Mouse (Mus musculus) embryonic facial prominence, embryonic 13.5 days (tissue): ENCODE data around the gene Ext2. TPM values are rescaled to one million over a fixed set of nuclear protein-coding genes. Genes with fewer than 3 reads are reported as not detected.

Source experiments
- ATAC-seq: fragments of 200-750 bp; cut with Nextera tagmentation; 2 replicates; pipeline ENCODE4 v1.8.0; 2017; ENCODE audit warnings: low read depth; ENCODE audit not compliant: insufficient number of reproducible peaks, insufficient read depth, low FRiP score, low TSS enrichment
- H3K27ac ChIP-seq: fragments of 300-500 bp; sonication (generic); 2 replicates; pipeline ENCODE4 v1.5.1; 2015; ENCODE audit warnings: moderate library complexity, mild to moderate bottlenecking, inconsistent platforms
- H3K27me3 ChIP-seq: fragments of 300-500 bp; sonication (generic); 2 replicates; pipeline ENCODE4 v1.6.1; 2015; ENCODE audit warnings: mild to moderate bottlenecking, inconsistent platforms
- H3K36me3 ChIP-seq: fragments of 300-500 bp; sonication (generic); 2 replicates; pipeline ENCODE4 v1.6.1; 2015; ENCODE audit warnings: mild to moderate bottlenecking, inconsistent platforms
- H3K4me1 ChIP-seq: fragments of 300-500 bp; sonication (generic); 2 replicates; pipeline ENCODE4 v1.6.1; 2015; ENCODE audit warnings: inconsistent platforms
- H3K4me2 ChIP-seq: fragments of 300-500 bp; sonication (generic); 2 replicates; pipeline ENCODE4 v1.6.1; 2015; ENCODE audit warnings: moderate library complexity, mild to moderate bottlenecking, inconsistent platforms
- H3K4me3 ChIP-seq: fragments of 300-500 bp; sonication (generic); 2 replicates; pipeline ENCODE4 v1.5.1; 2015; ENCODE audit warnings: mild to moderate bottlenecking, inconsistent platforms
- H3K9ac ChIP-seq: fragments of 300-500 bp; sonication (generic); 2 replicates; pipeline ENCODE4 v1.6.1; 2015; ENCODE audit warnings: mild to moderate bottlenecking, inconsistent platforms
- H3K9me3 ChIP-seq: fragments of 300-500 bp; sonication (generic); 2 replicates; pipeline ENCODE4 v1.6.1; 2016; ENCODE audit warnings: inconsistent platforms
- WGBS: fragments of 180-500 bp; shearing (Covaris S2); methylation state at CpG from one replicate; pipeline ENCODE4 v1.1.7; 2015; ENCODE audit warnings: mixed read lengths; 5-methylcytosine and 5-hydroxymethylcytosine counted together
- polyA plus RNA-seq: library from polyadenylated mRNA; unstranded; fragments of >200 nt; fragmentation: Nextera tagmentation; extraction: Ambion mirVana; gene quantifications from 2 replicates; pipeline ENCODE4 v1.2.1, GENCODE M21; 2015

The Ext2 gene
- polyA plus RNA-seq, 1 experiment from 2014 or later, result 103 TPM

DNA sequence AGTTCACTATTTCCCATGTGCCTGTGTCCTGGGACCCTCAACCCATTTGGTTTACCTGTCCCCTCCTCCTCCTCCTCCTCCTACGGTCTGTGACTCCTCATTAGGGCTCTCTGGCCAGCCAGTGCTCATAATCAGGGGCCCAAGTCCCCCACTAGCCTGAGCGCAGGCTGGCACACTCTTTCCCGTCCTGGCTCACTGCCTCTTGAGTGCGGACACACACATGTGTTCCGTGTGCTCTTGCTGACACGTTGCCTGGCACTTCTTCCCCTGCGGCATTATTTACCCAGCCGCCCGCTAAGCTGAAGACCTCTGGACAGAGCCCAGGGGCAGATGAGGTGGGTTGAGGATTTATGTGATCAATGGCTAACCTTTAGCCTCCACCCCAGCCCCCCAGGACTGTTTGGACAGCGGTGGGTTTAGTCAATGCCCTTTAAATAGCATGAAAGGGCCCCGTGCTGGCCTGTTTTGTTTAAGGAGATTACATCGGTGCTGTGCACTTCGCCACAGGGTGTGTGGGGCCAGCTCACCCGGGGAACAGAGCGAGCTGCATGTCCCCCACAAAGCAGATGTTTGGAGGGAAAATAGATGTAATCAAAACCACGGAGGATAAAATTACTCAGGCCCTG is 160.0 kb downstream of the Ext2 start:
- H3K27ac ChIP-seq, result peak overlapping the region; percentile 87
- peaks cover 93% of the 10 kb centered on the region for H3K4me1 ChIP-seq
- H3K27me3 ChIP-seq, result no peaks in the 10 kb centered on the region
- 9% methylated on average over 16 of the region's 16 CpGs for WGBS
- no peaks in the 10 kb centered on the region for H3K9me3 ChIP-seq
- no peak for ATAC-seq
- peaks cover 35% of the 10 kb centered on the region for H3K36me3 ChIP-seq
- peak overlapping the region; percentile 43 for H3K4me2 ChIP-seq
- 0 out of 2 replicates have a peak overlapping the region, but pooled peaks have one; percentile 12 for H3K4me3 ChIP-seq
- H3K9ac ChIP-seq, result peak overlapping the region; percentile 62

GRCm38 (mm10) chr2:93661096-93661495 is 161.3 kb downstream of the Ext2 start:
- Histone ChIP-seq H3K36me3 (peaks cover 45% of the 10 kb centered on the region), H3K27ac (peak overlapping the region; percentile 87; the same call in 1 of the 2 replicates), H3K4me1 (peaks cover 94% of the 10 kb centered on the region), H3K4me2 (no peak overlapping the region), H3K27me3 (no peaks in the 10 kb centered on the region), H3K9me3 (no peaks in the 10 kb centered on the region), H3K9ac (no peak overlapping the region), H3K4me3 (no peak overlapping the region)
- no peak for ATAC-seq
- 71% methylated on average over 6 of the region's 6 CpGs for WGBS

- H3K9ac ChIP-seq, result no peak overlapping the region
- no peak overlapping the region for H3K4me2 ChIP-seq
- no peak overlapping the region for H3K4me3 ChIP-seq
- no peaks in the 10 kb centered on the region for H3K9me3 ChIP-seq
- H3K4me1 ChIP-seq, result peaks cover 96% of the 10 kb centered on the region
- H3K27me3 ChIP-seq, result no peaks in the 10 kb centered on the region
- H3K36me3 ChIP-seq, result peaks cover 48% of the 10 kb centered on the region
- H3K27ac ChIP-seq, result no peak overlapping the region
- WGBS, result 70% methylated on average over 6 of the region's 6 CpGs
- ATAC-seq, result no peak
Observed at GRCm38 (mm10) chr2:93659705-93660308, 162.6 kb downstream of the Ext2 start.

DNA sequence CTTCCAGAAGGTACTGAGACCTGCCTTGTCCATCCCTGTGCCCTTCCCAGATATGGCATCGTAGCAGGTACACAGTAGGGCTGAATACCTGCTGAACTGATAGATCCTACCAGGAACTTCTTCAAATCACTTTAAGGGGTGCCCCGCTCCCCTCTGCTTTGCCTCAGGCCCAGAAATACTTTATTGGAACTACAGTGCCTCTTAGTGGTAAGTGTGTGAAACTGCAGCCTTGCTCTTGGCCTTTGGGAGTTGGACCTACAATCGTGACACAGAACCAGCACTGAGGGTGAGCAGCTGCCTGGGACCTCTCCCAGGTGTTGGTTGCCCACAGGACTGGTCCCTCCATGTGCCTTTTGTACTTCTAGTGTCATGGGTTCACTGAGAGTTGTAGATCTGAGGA is 163.4 kb downstream of the Ext2 start:
- H3K36me3 ChIP-seq, result peaks cover 52% of the 10 kb centered on the region
- H3K9ac ChIP-seq, result no peak overlapping the region
- no peak for ATAC-seq
- H3K4me3 ChIP-seq, result no peak overlapping the region
- peaks cover 95% of the 10 kb centered on the region for H3K4me1 ChIP-seq
- H3K27me3 ChIP-seq, result no peaks in the 10 kb centered on the region
- WGBS, result 34% methylated on average over 3 of the region's 3 CpGs
- no peaks in the 10 kb centered on the region for H3K9me3 ChIP-seq
- H3K27ac ChIP-seq, result no peak overlapping the region
- H3K4me2 ChIP-seq, result no peak overlapping the region

- Histone ChIP-seq H3K4me3 (no peak overlapping the region), H3K36me3 (peaks cover 72% of the 10 kb centered on the region), H3K27ac (peak overlapping the region; percentile 49; the same call in 1 of the 2 replicates), H3K9ac (0 out of 2 replicates have a peak overlapping the region, but pooled peaks have one; percentile 12), H3K4me2 (peak overlapping the region; percentile 14; the same call in 1 of the 2 replicates), H3K27me3 (peaks cover 9% of the 10 kb centered on the region; the same call in 1 of the 2 replicates), H3K9me3 (no peaks in the 10 kb centered on the region), H3K4me1 (peaks cover 95% of the 10 kb centered on the region)
- 47% methylated on average over 11 of the region's 11 CpGs for WGBS
- ATAC-seq, result no peak
Observed at GRCm38 (mm10) chr2:93654336-93655055, 167.9 kb downstream of the Ext2 start.

DNA sequence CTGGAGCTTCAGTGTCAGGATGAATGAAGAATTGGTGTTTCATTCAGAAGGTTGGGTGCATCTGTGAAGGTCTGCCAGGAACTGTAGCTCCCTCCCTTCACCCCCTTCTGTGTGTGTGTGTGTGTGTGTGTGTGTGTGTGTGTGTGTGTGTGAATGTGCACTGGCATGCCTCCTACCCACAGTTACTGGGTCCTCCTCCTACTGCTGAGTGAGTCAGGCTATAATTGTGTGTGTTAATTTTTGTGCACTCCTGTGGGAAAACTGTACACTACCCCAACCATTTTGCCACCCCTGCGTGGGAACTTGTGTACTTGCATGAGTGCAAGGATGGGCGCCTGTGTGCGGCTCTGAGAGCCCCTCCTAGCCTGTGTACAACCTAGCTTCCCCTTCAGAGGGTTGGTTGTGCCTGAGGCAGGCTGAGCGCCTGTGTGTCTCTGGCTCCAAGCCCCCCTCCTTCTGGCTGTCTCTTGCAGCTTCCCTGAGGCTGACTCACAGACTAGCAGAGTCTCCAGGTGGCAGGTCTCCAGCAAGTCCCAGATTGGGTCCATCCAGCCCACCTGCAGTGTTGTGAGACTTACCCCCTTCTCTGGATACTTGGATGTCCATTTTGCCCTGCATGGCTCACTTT is 173.0 kb downstream of the Ext2 start:
- H3K27ac ChIP-seq, result peak overlapping the region; percentile 100
- peaks cover 38% of the 10 kb centered on the region for H3K27me3 ChIP-seq
- H3K4me2 ChIP-seq, result peak overlapping the region; percentile 77
- WGBS, result 13% methylated on average over 4 of the region's 4 CpGs
- H3K4me3 ChIP-seq, result peak overlapping the region; percentile 94
- no peak for ATAC-seq
- peak overlapping the region; percentile 100 for H3K9ac ChIP-seq
- no peaks in the 10 kb centered on the region for H3K9me3 ChIP-seq
- H3K36me3 ChIP-seq, result peaks cover 40% of the 10 kb centered on the region
- H3K4me1 ChIP-seq, result peaks cover 74% of the 10 kb centered on the region

GRCm38 (mm10) chr2:93647924-93648575 is 174.3 kb downstream of the Ext2 start:
- H3K4me1 ChIP-seq, result peaks cover 63% of the 10 kb centered on the region
- H3K27me3 ChIP-seq, result peaks cover 40% of the 10 kb centered on the region
- H3K36me3 ChIP-seq, result peaks cover 38% of the 10 kb centered on the region
- WGBS, result 4% methylated on average over 20 of the region's 20 CpGs
- peak overlapping the region; percentile 100 for H3K9ac ChIP-seq
- H3K27ac ChIP-seq, result peak overlapping the region; percentile 100
- peak overlapping the region; percentile 94 for H3K4me3 ChIP-seq
- H3K9me3 ChIP-seq, result no peaks in the 10 kb centered on the region
- no peak for ATAC-seq
- H3K4me2 ChIP-seq, result peak overlapping the region; percentile 77

- no peak for ATAC-seq
- Histone ChIP-seq H3K4me2 (peak overlapping the region; percentile 77), H3K9ac (peak overlapping the region; percentile 100), H3K36me3 (peaks cover 32% of the 10 kb centered on the region), H3K27ac (peak overlapping the region; percentile 100), H3K9me3 (no peaks in the 10 kb centered on the region), H3K4me3 (peak overlapping the region; percentile 94), H3K4me1 (peaks cover 56% of the 10 kb centered on the region), H3K27me3 (peaks cover 40% of the 10 kb centered on the region)
- 1% methylated on average over 44 of the region's 44 CpGs for WGBS
Observed at GRCm38 (mm10) chr2:93647051-93647923, 175.1 kb downstream of the Ext2 start.

- Histone ChIP-seq H3K27ac (peak overlapping the region; percentile 100), H3K4me3 (peak overlapping the region; percentile 94), H3K27me3 (peaks cover 48% of the 10 kb centered on the region), H3K36me3 (peaks cover 22% of the 10 kb centered on the region; the same call in 1 of the 2 replicates), H3K4me1 (peaks cover 54% of the 10 kb centered on the region), H3K4me2 (peak overlapping the region; percentile 77), H3K9me3 (no peaks in the 10 kb centered on the region), H3K9ac (peak overlapping the region; percentile 100)
- 5% methylated on average over 33 of the region's 33 CpGs for WGBS
- no peak for ATAC-seq
Observed at GRCm38 (mm10) chr2:93645626-93646320, 176.6 kb downstream of the Ext2 start.

GRCm38 (mm10) chr2:93645197-93645596 is 177.2 kb downstream of the Ext2 start:
- H3K4me2 ChIP-seq, result peak overlapping the region; percentile 77
- H3K27ac ChIP-seq, result peak overlapping the region; percentile 100
- H3K4me3 ChIP-seq, result peak overlapping the region; percentile 94
- ATAC-seq, result no peak
- H3K9me3 ChIP-seq, result no peaks in the 10 kb centered on the region
- H3K9ac ChIP-seq, result peak overlapping the region; percentile 100
- H3K36me3 ChIP-seq, result peaks cover 16% of the 10 kb centered on the region; the same call in 1 of the 2 replicates
- peaks cover 54% of the 10 kb centered on the region for H3K4me1 ChIP-seq
- peaks cover 49% of the 10 kb centered on the region for H3K27me3 ChIP-seq
- WGBS, result 11% methylated on average over 10 of the region's 10 CpGs
